Mouse (Mus musculus): Measurements from ENCODE around the gene H2-Q4. TPM values are rescaled to one million over a fixed set of nuclear protein-coding genes. Genes with fewer than 3 reads are reported as not detected.
"Not testable (repeated sequence)": the region's sequence is repeated elsewhere in the genome, so short reads cannot be mapped to it uniquely, and the experiment has no call there.

Gene H2-Q4
- polyA plus RNA-seq, 1 experiment from 2014 or later = 0.73 TPM

DNA sequence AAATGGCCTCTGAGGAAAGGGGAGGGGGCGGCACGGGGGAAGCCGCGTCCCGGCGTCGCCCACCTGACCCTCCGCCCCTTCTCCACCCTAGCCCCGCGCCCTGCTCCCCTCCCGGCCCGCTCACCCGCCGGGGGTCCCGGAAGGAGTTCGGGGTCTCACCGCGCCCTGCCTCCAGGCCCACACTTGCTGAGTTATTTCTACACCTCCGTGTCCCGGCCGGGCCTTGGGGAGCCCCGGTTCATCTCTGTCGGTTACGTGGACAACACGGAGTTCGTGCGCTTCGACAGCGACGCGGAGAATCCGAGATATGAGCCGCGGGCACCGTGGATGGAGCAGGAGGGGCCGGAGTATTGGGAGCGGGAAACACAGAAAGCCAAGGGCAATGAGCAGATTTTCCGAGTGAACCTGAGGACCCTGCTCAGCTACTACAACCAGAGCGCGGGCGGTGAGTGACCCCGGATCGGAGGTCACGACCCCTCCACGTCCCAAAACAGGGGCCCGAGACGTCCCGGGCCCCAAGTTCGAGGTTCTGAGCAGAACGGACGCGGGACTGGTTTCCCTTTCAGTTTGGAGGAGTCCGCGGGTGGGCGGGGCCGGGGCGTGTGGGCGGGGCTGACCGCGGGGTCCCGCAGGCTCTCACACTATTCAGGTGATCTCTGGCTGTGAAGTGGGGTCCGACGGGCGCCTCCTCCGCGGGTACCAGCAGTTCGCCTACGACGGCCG lies 473 bp downstream of the H2-Q4 start:
- H3K36me3 ChIP-seq = no peaks in the 10 kb centered on the region
- peaks cover 11% of the 10 kb centered on the region for H3K4me1 ChIP-seq
- H3K4me2 ChIP-seq (replicated peaks) = peak overlapping the region; percentile 92
- ATAC-seq (replicated peaks) = 0 out of 2 replicates have a peak, but pooled peaks have one; percentile 8
- no peaks in the 10 kb centered on the region for H3K27me3 ChIP-seq
- H3K9ac ChIP-seq (replicated peaks) = peak overlapping the region; percentile 43
- peak overlapping the region; percentile 47 for H3K4me3 ChIP-seq
- WGBS = 1% methylated on average over 65 of the region's 70 CpGs
- no peak overlapping the region for H3K27ac ChIP-seq (replicated peaks)
- H3K9me3 ChIP-seq = no peaks in the 10 kb centered on the region

DNA sequence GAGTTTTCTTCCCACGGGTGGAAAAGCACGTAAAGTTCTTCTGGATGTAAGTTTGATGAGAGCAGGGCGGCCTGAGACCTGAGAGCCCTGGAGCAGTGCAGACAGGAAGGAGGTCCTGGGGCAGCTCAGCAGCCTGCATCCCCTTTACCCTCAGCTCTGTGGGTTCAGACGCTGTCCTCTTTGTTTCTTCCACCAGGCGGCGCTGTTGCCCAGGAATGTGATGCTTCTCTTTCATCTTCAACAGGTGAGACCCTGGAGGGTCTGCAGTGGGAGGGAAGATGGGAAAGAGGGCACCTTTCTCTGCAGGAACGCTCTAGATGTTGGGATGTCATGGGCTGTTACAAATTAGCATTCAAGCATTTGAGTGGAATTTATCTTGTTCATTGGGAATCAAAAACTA lies 10.4 kb downstream of the H2-Q4 start:
- not testable (repeated sequence) for H3K27ac ChIP-seq (replicated peaks); H3K36me3 ChIP-seq; H3K4me3 ChIP-seq; H3K4me1 ChIP-seq; H3K27me3 ChIP-seq; H3K4me2 ChIP-seq (replicated peaks); H3K9me3 ChIP-seq; ATAC-seq (replicated peaks); H3K9ac ChIP-seq (replicated peaks)
- WGBS = 5% methylated on average over 7 of the region's 7 CpGs

DNA sequence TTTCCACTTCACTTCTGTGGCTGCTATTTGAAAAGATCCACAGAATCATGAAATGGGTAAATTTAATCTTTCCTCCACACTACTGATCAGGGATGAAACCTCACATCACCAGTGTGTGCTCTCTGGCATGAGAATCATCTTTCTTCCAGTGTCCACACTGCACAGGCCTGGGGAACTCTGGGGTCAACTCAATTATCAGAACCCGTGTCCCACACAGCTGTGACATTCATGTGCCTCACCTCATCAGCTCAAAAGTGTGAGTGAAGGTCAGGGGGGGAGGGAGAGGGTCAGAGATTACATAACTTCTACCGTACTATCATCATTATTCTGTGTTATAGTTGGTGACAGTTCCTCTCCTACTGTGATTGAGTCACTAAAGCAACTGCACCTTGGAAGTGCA lies 13.3 kb downstream of the H2-Q4 start:
- H3K27me3 ChIP-seq; ATAC-seq (replicated peaks); H3K4me1 ChIP-seq; H3K9me3 ChIP-seq; H3K36me3 ChIP-seq; H3K4me3 ChIP-seq; H3K4me2 ChIP-seq (replicated peaks); H3K9ac ChIP-seq (replicated peaks); H3K27ac ChIP-seq (replicated peaks): not testable (repeated sequence)
- 81% methylated on average over 2 of the region's 2 CpGs for WGBS

DNA sequence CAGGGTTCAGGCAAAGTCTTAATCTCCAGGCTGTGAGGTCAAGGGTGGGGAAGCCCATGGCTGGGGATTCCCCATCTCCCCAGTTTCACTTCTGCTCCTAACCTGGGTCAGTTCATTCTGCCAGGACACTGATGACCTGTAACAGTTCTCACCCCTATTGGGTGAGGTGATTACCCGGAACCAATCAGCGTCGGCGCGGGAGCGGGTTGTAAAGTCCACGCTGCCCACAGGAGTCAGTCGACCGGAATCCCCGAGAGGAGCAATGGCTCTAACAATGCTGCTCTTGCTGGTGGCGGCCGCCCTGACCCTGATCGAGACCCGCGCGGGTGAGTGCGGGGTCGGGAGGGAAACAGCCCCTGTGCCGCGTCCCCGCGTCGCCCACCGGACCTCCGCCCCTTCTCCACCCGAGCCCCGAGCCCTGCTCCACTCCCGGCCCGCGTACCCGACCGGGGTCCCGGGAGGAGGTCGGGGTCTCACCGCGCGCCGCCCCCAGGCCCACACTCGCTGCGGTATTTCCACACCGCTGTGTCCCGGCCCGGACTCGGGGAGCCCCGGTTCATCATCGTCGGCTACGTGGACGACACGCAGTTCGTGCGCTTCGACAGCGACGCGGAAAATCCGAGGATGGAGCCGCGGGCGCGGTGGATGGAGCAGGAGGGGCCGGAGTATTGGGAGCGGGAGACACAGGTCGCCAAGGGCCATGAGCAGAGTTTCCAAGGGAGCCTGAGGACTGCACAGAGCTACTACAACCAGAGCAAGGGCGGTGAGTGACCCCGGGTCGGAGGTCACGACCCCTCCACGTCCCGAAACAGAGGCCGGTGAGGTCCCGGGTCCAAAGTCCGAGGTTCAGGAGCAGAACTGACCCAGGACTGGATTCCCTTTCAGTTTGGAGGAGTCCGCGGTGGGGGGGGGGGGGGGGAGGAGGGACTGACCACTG lies 14.7 kb downstream of the H2-Q4 start:
- 1% methylated on average over 64 of the region's 75 CpGs for WGBS
- H3K4me2 ChIP-seq (replicated peaks) = peak overlapping the region; percentile 37

DNA sequence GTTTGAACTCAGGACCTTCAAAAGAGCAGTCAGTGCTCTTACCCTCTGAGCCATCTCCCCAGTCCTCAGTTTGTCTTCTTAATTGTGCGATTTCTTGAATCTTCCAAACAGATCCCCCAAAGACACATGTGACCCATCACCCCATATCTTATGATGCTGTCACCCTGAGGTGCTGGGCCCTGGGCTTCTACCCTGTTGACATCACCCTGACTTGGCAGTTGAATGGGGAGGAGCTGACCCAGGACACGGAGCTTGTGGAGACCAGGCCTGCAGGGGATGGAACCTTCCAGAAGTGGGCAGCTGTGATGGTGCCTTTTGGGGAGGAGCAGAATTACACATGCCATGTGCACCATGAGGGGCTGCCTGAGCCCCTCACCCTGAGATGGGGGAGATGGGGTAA lies 17.5 kb downstream of the H2-Q4 start:
- H3K9ac ChIP-seq (replicated peaks); H3K4me2 ChIP-seq (replicated peaks); ATAC-seq (replicated peaks); H3K27me3 ChIP-seq; H3K9me3 ChIP-seq; H3K36me3 ChIP-seq; H3K27ac ChIP-seq (replicated peaks); H3K4me1 ChIP-seq; H3K4me3 ChIP-seq: not testable (repeated sequence)
- WGBS = 94% methylated on average over 2 of the region's 2 CpGs

More for the DNA sequence above, 14.7 kb downstream of the H2-Q4 start:
- not testable (repeated sequence) for H3K27me3 ChIP-seq; H3K27ac ChIP-seq (replicated peaks); H3K9me3 ChIP-seq; H3K4me1 ChIP-seq; H3K36me3 ChIP-seq; H3K9ac ChIP-seq (replicated peaks)
- peak; percentile 58; the same call in 1 of the 2 replicates for ATAC-seq (replicated peaks)
- H3K4me3 ChIP-seq = peak overlapping the region; percentile 27

DNA sequence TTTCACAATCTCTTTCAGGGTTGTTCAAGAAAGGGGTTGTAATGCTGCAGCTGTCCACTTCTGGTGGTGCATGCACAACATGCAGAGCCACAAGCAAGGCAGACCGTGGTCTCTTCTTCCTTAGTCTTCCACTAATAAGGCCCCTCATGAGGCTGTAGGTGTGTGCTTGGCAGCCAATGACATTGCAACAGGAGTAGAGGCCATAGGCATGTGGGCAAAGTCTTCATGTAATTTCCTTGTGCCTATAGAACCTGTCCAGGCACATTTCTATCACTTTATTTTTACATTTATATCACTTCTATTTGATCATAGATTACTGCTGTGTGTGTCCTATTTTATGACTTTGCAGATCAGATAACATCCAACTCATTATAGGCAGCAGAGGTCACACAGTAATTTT lies 33.6 kb downstream of the H2-Q4 start:
- H3K27ac ChIP-seq (replicated peaks); H3K4me3 ChIP-seq; H3K4me2 ChIP-seq (replicated peaks); H3K27me3 ChIP-seq; H3K36me3 ChIP-seq; H3K9ac ChIP-seq (replicated peaks); ATAC-seq (replicated peaks); H3K4me1 ChIP-seq; H3K9me3 ChIP-seq: not testable (repeated sequence)
- WGBS = no CpG with 5 or more reads among the region's 1 CpGs

DNA sequence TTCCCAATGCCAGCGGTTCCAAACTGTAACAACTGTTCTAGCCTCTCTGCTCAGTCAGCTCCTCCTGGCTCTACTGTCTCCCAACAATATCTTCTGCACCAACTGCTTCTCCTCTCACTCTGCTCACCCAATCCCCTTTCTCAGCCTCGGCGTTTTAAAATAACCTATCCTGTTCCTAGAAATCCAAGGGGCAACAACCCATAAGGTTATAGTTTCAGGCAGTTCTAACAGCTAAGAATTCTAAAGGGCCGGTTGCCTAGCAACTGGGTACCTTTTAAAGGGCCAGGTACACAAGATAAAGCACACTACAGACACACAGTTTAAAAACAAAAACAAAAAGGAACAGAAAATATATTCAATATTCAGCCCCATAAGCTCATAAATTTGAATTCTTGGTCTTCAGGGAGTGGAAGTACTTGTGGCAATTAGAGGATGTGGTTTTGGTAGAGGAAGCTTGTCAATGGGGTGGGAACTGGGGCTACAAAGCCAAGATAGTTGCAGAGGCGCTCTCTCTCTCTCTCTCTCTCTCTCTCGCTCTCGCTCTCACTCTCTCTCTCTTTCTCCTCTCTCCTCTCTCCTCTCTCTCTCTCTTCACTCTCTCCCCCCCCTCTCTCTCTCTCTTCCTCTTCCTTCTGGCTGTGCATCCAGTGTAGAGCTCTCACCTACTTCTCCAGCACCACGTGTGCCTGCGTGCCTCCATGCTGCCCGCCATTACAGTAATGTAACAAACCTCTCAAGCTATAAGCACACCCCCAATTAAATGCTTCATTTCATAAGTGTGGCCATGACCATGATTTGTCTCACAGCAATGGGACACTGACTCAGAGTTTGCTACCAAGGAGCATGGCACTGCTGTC lies 36.1 kb downstream of the H2-Q4 start:
- not testable (repeated sequence) for H3K4me3 ChIP-seq

DNA sequence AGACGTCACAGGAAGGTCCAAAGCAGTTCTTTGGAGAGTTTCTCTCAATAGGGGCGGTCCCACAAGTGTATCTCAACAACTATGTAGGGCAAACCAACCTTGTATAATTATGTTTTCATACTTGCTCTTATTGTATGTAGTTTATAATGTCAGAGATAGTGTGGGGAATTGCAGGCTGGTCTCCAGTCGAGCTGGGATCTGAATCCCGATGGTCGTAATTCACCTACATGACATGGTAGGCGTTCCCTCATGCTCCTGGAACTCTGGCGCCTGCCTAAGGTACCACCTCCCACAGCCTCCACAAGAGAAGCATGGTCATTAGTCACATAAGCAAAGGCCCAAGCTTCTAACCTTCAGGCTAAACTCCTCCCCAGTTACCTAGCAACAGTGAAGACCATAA lies 39.4 kb downstream of the H2-Q4 start:
- Histone ChIP-seq H3K27ac (replicated peaks) (no peak overlapping the region), H3K27me3 (no peaks in the 10 kb centered on the region), H3K9me3 (no peaks in the 10 kb centered on the region), H3K36me3 (no peaks in the 10 kb centered on the region), H3K4me1 (no peaks in the 10 kb centered on the region), H3K9ac (replicated peaks) (no peak overlapping the region), H3K4me3 (no peak overlapping the region), H3K4me2 (replicated peaks) (no peak overlapping the region)
- WGBS = 85% methylated on average over 7 of the region's 7 CpGs
- no peak for ATAC-seq (replicated peaks)

More for the DNA sequence above, 36.1 kb downstream of the H2-Q4 start:
- ATAC-seq (replicated peaks) = peak; percentile 57; the same call in 1 of the 2 replicates
- H3K9me3 ChIP-seq; H3K27me3 ChIP-seq; H3K27ac ChIP-seq (replicated peaks); H3K4me1 ChIP-seq; H3K4me2 ChIP-seq (replicated peaks); H3K36me3 ChIP-seq; H3K9ac ChIP-seq (replicated peaks): not testable (repeated sequence)
- WGBS = 83% methylated on average over 3 of the region's 10 CpGs

DNA sequence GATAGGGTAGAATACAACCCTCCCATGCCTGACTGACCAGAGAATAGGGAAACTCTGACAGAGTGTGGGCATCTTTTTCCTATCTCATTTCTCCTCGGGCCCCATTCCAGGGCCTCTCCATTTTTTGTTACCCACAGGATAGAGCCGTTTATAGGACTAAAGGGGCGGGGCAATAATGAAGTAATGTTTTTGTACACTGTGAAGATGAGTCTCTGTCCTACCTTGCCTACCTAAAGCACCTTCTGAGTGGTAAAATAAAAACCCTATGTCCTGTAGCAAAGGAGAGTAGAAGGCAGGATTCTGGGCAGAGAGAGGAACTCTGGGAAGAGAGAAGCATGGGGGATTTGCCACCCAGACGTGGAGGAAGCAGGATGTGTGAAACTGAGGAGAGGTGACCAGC lies 40.1 kb downstream of the H2-Q4 start:
- not testable (repeated sequence) for H3K27ac ChIP-seq (replicated peaks); H3K9ac ChIP-seq (replicated peaks); H3K4me1 ChIP-seq; ATAC-seq (replicated peaks); H3K4me3 ChIP-seq; H3K27me3 ChIP-seq; H3K9me3 ChIP-seq; H3K36me3 ChIP-seq; H3K4me2 ChIP-seq (replicated peaks)
- 75% methylated on average over 4 of the region's 4 CpGs for WGBS

DNA sequence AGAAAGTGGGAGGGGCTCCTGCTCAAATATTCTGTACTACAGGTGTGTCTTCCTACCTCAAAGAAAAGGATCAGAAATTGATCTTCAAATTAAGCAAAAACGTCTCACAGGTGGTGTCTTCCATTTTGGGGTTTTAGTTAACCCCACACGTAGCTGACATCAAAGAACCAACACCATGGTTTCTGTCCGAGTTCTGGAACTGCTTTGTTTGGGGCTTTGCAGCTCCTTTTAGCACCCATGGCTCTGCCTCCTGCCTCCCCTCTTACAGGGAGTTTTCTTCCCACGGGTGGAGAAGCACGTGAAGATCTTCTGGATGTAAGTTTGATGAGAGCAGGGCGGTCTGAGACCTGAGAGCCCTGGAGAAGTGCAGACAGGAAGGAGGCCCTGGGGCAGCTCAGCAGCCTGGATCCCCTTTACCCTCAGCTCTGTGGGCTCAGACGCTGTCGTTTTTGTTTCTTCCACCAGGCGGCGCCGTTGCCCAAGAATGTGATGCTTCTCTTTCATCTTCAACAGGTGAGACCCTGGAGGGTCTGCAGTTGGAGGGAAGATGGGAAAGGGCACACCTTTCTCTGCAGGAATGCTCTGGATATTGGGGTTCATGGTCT lies 40.9 kb downstream of the H2-Q4 start:
- not testable (repeated sequence) for ATAC-seq (replicated peaks); H3K9me3 ChIP-seq; H3K4me2 ChIP-seq (replicated peaks); H3K4me3 ChIP-seq; H3K27ac ChIP-seq (replicated peaks); H3K4me1 ChIP-seq; H3K36me3 ChIP-seq; H3K9ac ChIP-seq (replicated peaks); H3K27me3 ChIP-seq
- WGBS = 11% methylated on average over 11 of the region's 11 CpGs

DNA sequence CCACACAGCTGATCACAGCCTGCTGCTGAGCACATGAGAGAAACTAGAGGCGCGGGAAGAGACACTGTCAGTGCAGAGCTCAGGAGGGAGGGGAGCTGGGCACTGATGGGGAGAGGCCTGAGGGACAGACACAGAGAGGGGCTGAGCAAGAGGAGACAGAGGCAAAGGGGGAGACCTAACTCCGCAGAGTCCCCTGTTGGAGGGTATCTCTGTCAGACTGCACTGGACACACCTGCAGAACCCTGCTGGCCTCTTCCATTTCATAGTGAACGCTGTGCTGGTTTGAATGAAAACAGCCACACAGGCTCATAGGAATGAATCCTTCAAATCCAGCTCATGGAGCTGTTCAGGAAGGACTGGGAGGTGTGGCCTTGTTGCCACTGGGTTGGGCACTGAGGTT lies 41.9 kb downstream of the H2-Q4 start:
- 87% methylated on average over 4 of the region's 4 CpGs for WGBS
- not testable (repeated sequence) for H3K4me2 ChIP-seq (replicated peaks); H3K27ac ChIP-seq (replicated peaks); H3K36me3 ChIP-seq; H3K9ac ChIP-seq (replicated peaks); H3K9me3 ChIP-seq; H3K4me1 ChIP-seq; H3K4me3 ChIP-seq; ATAC-seq (replicated peaks)
- H3K27me3 ChIP-seq = peaks cover 12% of the 10 kb centered on the region

All from forebrain, embryonic 15.5 days (tissue).